Mouse (Mus musculus) small intestine, adult 2 months (tissue): ENCODE results near the gene Mbnl1.

Source experiments
- CTCF ChIP-seq: fragments of 200-500 bp; IDR thresholded peaks from 2 replicates; pipeline ENCODE4 v1.5.1; 2012; ENCODE audit warnings: low read depth, mild to moderate bottlenecking, control low read depth, inconsistent platforms, low read length, moderate library complexity, mixed read lengths; ENCODE audit not compliant: insufficient replicate concordance, insufficient read length; ENCODE audit errors: extremely low read depth
- POLR2A ChIP-seq: fragments of 200-500 bp; IDR thresholded peaks from 2 replicates; pipeline ENCODE4 v1.6.1; 2012; ENCODE audit warnings: low read depth, mild to moderate bottlenecking, control low read depth, inconsistent platforms, low read length, moderate library complexity

DNA sequence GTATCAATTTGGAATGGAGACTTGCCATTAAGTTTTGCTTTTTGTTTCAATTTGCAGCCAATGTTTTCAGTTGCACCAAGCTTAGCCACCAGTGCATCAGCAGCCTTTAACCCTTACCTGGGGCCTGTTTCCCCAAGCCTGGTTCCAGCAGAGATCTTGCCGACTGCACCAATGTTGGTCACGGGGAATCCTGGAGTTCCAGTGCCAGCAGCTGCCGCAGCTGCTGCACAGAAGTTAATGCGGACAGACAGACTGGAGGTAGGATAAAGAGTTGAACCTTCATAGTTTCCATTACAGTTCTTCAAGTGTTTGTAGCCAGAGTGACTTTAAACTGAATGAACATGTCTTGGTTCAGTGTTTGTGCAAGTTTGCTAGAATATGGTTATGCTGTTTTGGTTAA, 131.0 kb downstream of the Mbnl1 start:
- TF ChIP-seq CTCF (no peak), POLR2A (no peak)
